Mouse (Mus musculus) induced T-regulatory cell, adult 2 months (primary cell): ENCODE results near the gene Ajm1.
"Not testable (repeated sequence)": the region's sequence is repeated elsewhere in the genome, so short reads cannot be mapped to it uniquely, and the experiment has no call there.

ENCODE experiments used
- DNase-seq: peaks from one replicate; pipeline ENCODE4 v3.0.0-alpha.2; 2012; ENCODE audit warnings: low read depth

Gene Ajm1

GRCm38 (mm10) chr2:25565741-25566140, 15.8 kb downstream of the Ajm1 start:
- no peak for DNase-seq

DNA sequence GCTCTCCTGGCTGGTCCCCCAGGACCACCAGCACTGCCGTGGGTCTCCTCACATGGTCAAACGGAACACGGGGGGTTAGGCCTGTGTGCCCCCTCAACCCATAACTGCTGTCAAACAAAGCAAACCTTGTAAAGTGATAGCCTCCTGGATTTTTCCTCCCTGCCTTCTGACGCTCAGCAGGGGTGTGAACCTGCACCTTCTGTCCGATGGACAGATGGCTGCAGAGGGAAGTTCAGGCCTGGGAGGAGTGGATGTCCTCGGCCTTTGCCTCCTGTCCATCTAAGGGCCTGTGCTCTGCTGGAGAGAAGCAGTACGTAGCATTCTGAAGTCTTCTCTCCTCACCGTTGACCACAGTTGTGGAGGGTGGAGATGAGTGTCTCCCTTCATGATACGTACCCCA, 19.6 kb downstream of the Ajm1 start:
- DNase-seq: no peak

DNA sequence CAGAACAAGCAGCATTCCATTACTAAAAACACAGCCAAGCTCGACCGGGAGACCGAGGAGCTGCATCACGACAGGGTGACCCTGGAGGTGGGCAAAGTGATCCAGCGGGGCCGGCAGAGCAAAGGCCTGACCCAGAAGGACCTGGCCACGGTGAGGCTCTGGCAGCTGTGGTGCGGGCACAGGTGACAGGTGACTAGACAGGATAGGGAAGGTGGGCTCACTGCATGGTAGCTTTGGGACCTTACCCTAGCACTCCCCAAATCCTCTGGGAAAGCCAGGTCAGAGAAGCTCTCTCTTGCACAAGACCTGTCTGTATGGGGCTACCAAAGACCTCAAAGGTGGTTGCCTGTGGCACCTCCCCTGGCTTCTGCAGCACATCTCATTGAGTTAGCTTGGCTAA, 21.0 kb downstream of the Ajm1 start:
- no peak for DNase-seq

GRCm38 (mm10) chr2:25558774-25559173, 22.8 kb downstream of the Ajm1 start:
- no peak for DNase-seq

DNA sequence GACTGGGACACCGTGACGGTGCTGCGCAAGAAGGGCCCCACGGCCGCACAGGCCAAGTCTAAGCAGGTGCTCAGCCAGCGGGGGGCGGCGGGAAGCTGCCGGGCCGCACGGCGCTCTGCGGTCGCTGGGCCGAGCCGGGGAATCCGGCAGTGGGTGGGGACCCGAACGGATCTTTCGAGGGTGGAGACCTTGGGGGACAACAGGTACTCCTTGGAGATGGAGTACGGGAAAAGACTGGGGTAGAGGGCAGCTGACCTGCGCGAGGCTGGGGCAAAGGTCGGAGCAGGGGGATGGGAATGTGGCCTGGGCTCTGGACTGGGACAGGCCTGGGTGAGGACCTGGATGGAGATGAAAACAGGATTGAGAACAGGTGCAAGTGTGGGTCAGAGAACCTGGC, 23.6 kb downstream of the Ajm1 start:
- no peak for DNase-seq

- peak; percentile 95 for DNase-seq
Measured at GRCm38 (mm10) chr2:25557221-25557963, 24.2 kb downstream of the Ajm1 start, which contains the start of gene Edf1. Gene Edf1 (plus strand): TSS chr2:25557847.

GRCm38 (mm10) chr2:25556296-25556695, 25.3 kb downstream of the Ajm1 start:
- peak; percentile 39 for DNase-seq

DNA sequence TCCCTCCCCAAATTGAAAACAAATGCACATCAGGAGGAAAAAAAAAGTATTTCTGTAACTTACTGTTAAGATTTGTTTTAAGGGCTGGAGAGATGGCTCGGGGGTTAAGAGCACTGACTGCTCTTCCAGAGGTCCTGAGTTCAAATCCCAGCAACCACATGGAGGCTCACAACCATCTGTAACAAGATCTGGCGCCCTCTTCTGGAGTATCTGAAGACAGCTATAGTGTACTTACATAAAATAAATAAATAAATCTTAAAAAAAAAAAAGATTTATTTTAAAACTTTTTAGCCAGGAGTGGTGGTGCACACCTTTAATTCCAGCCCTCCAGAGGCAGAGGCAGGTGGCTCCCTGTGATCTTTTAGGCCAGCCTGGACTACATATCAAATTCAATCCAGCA, 26.1 kb downstream of the Ajm1 start:
- peak; percentile 29 for DNase-seq

DNA sequence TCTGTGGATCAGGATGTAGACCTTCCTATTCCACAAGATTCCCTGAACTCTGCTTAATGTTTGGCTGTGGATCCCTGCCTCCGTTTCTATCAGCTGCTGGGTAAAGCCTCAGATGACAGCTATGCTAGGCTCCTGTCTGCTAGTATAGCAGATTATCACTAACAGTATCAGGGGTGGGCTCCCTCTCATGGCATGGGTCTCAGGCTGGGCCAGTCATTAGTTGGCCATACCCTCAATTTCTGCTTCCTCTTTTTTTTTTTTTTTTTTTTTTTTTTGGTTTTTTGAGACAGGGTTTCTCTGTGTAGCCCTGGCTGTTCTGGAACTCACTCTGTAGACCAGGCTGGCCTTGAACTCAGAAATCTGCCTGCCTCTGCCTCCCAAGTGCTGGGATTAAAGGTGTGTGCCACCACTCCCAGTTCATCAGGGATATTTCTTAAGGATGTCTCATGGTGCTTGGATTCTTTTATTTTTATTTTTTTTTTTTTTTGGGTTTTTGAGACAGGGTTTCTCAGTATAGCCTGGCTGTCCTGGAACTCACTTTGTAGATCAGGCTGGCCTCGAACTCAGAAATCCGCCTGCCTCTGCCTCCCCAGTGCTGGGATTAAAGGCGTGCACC, 28.3 kb downstream of the Ajm1 start:
- DNase-seq: not testable (repeated sequence)

DNA sequence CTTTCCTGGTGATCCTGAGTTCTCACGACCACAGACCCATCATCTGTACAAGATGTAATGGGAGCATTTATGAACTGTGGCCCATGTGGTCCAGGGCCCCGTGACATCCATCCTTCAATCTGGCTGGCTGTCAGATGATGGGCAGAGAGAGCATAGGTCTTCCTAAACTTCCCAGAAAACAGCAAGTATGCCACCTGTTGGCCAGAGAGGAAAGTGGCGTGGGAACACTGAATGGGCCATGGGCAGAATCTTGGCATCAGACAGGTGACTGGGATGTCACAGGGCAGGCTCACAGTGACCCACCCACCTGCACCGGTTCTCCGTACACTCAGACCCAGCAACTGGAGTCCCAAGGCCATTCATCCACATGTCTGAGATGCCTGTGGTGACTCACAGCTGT, 30.4 kb downstream of the Ajm1 start:
- peak; percentile 73 for DNase-seq

DNA sequence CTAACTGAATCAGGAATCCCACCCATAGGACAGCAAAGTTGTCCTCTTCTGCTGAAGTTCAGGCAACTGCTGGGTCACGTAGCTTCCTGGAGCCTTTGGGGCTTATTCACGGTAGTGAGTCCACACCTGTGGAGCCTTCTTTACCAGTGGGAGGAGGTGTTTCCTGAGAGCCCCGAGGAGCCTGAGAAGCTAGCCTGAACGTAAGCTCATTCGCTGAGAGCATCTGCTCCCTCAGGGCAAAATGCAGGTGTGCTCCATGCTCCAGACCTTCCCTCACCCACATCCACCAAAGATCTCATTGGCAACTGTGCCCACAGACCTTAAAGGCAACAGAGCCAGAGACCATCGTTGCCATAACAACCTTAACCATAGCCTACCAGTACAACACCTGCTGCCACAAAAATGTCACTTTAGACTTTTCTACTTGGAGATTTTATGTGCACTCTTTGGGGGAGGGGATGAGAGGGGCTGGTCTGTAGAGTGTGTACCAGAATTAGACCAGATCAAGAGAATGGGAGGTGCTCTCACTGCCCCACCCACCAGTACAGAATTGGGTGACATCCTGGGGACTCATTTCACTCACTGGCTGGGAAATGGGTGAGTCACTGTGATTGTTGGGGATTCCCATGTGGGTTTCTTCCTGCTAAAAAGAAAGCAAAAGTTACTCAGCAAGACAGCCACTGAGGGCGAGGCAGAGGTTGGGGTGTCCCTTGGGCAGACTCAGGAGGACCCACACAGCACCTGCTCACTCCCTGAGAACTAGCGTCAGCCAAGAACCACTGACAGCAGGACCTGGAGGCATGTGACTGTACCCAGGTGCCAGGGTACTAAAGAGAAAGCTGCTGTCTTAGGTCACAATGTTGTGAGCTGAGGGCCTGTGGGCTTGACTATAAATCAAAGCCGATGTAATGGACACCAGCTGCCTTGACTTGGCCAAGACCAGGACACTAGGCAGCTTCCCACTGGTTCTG, 32.3 kb downstream of the Ajm1 start:
- peak; percentile 96 for DNase-seq

- DNase-seq: peak; percentile 99
Measured at GRCm38 (mm10) chr2:25546811-25547491, 34.6 kb downstream of the Ajm1 start, which contains the start of gene Traf2. Gene Traf2 (minus strand): TSS chr2:25546940.

- no peak for DNase-seq
Measured at GRCm38 (mm10) chr2:25545996-25546810, 35.4 kb downstream of the Ajm1 start.

- no peak for DNase-seq
Measured at GRCm38 (mm10) chr2:25541644-25542367, 39.8 kb downstream of the Ajm1 start.

GRCm38 (mm10) chr2:25540541-25540948, 41.0 kb downstream of the Ajm1 start:
- DNase-seq: no peak

DNA sequence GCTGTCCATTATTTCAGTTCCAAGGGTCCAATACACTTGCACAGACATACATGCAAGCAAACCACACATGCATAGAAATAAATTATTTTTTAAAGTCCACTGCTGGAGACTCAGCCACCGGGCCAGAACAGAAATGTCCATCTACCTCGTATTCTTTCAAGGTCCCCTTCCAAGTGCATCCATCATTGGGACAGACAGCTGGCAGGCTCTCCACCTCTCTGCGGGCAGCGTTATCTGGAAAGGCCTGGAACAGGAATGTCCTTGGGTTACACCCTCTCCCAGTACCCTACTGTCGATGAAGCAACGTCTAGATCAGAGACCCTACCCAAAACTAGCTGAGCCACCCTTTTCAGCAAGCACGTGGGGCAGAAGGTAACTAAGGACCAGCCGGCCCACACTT, 45.0 kb downstream of the Ajm1 start:
- DNase-seq: no peak

GRCm38 (mm10) chr2:25534866-25535182, 46.7 kb downstream of the Ajm1 start:
- DNase-seq: no peak

GRCm38 (mm10) chr2:25534178-25534865, 47.2 kb downstream of the Ajm1 start:
- peak; percentile 94 for DNase-seq

GRCm38 (mm10) chr2:25533707-25534106, 47.9 kb downstream of the Ajm1 start:
- no peak for DNase-seq
